In genomic region chr17:45724574-45724921, GRCm38 (mm10) we compare ENCODE assay signal across 11 mouse cellular contexts. TPM values are rescaled to one million over a fixed set of nuclear protein-coding genes. Genes with fewer than 3 reads are reported as not detected.
DNase-seq lines count a peak whose midpoint lies in the region; ATAC-seq and TF ChIP-seq lines count a peak whose summit lies in the region.
"Had no signal": no experiment of that assay in that cellular context is flagged by ENCODE, and none has a peak within 500 bp of the region (broad histone marks: within the 10 kb centered on the region; RNA-seq: fewer than 3 reads in every experiment).

No protein-coding gene starts in this region.

- WGBS in liver, embryonic 14.5 days (ENCODE audit: insufficient replicate concordance): 85% methylated on average over 10 of the region's 10 CpGs
- 86% methylated on average over 10 of the region's 10 CpGs for WGBS in liver, embryonic 11.5 days
- 89% methylated on average over 10 of the region's 10 CpGs for WGBS in forebrain, embryonic 11.5 days
- WGBS in hindbrain, embryonic 16.5 days: 83% methylated on average over 10 of the region's 10 CpGs
- WGBS in heart, embryonic 11.5 days (ENCODE audit: insufficient replicate concordance): 85% methylated on average over 10 of the region's 10 CpGs

- no peak for TF ChIP-seq CTCF in liver, embryonic 14.5 days (IDR thresholded peaks at IDR 0.05; ENCODE audit: low read depth)
- TF ChIP-seq CTCF in layer of hippocampus, adult 2 months (conservative IDR thresholded peaks at IDR 0.05): no peak; the same call in 1 of the 2 replicates

- peak overlapping the region; percentile 74 for H3K4me2 ChIP-seq in liver, embryonic 14.5 days (ENCODE audit: low read depth)
- H3K4me2 ChIP-seq in liver, embryonic 11.5 days: no peak overlapping the region; the same call in 1 of the 2 replicates
- no peak overlapping the region; the same call in 1 of the 2 replicates for H3K4me2 ChIP-seq in forebrain, embryonic 11.5 days (ENCODE audit: low read depth, low read length, severe bottlenecking)
- no peak overlapping the region for H3K4me2 ChIP-seq in hindbrain, embryonic 16.5 days (ENCODE audit: low read length)
- H3K4me2 ChIP-seq in myocyte (ENCODE audit: low read depth): no peak overlapping the region
- no peak overlapping the region for H3K4me2 ChIP-seq in heart, embryonic 11.5 days

- no peak overlapping the region for H3K4me3 ChIP-seq in liver, embryonic 14.5 days (ENCODE audit: insufficient read depth in 1 of 2, low read depth in 2 of 2, low read length in 2 of 2)
- no peak overlapping the region for H3K4me3 ChIP-seq in liver, embryonic 11.5 days (ENCODE audit: low read depth, low read length)
- no peak overlapping the region for H3K4me3 ChIP-seq in forebrain, embryonic 11.5 days (ENCODE audit: low read depth, low read length)
- H3K4me3 ChIP-seq in hindbrain, embryonic 16.5 days (ENCODE audit: low read length): no peak overlapping the region; the same call in 1 of the 2 replicates
- H3K4me3 ChIP-seq in myocyte: peak overlapping the region; percentile 26
- no peak overlapping the region for H3K4me3 ChIP-seq in layer of hippocampus, adult 2 months
- H3K4me3 ChIP-seq in heart, embryonic 11.5 days (ENCODE audit: low read depth, low read length): no peak overlapping the region; the same call in 1 of the 2 replicates

- H3K27ac ChIP-seq in liver, embryonic 14.5 days: no peak overlapping the region
- no peak overlapping the region for H3K27ac ChIP-seq in liver, embryonic 11.5 days (ENCODE audit: low read depth, low read length)
- H3K27ac ChIP-seq in forebrain, embryonic 11.5 days (ENCODE audit: low read depth, low read length): no peak overlapping the region
- peak overlapping the region; percentile 37; the same call in 1 of the 2 replicates for H3K27ac ChIP-seq in hindbrain, embryonic 16.5 days (ENCODE audit: low read depth, low read length)
- H3K27ac ChIP-seq in layer of hippocampus, adult 2 months: no peak overlapping the region
- H3K27ac ChIP-seq in heart, embryonic 11.5 days (ENCODE audit: low read depth, low read length): no peak overlapping the region

- TF ChIP-seq EP300 in liver, embryonic 14.5 days (IDR thresholded peaks at IDR 0.05; ENCODE audit: low read depth): no peak

- H3K9me3 ChIP-seq in liver, embryonic 14.5 days (ENCODE audit: control insufficient read depth, low read length): no peaks in the 10 kb centered on the region
- no peaks in the 10 kb centered on the region for H3K9me3 ChIP-seq in liver, embryonic 11.5 days (ENCODE audit: control insufficient read depth, low read length)
- H3K9me3 ChIP-seq in forebrain, embryonic 11.5 days (ENCODE audit: control insufficient read depth, low read length): no peaks in the 10 kb centered on the region
- H3K9me3 ChIP-seq in hindbrain, embryonic 16.5 days (ENCODE audit: control insufficient read depth, low read length): no peaks in the 10 kb centered on the region
- no peaks in the 10 kb centered on the region for H3K9me3 ChIP-seq in heart, embryonic 11.5 days (replicated peaks; ENCODE audit: control insufficient read depth, low read length)

- H3K79me2 ChIP-seq in myocyte (ENCODE audit: control insufficient read depth, insufficient read depth): no peaks in the 10 kb centered on the region

- TF ChIP-seq POLR2A in myocyte (IDR thresholded peaks at IDR 0.05; ENCODE audit: insufficient read length, low read depth): no peak

- no peaks in the 10 kb centered on the region; the same call in 1 of the 2 replicates for H3K27me3 ChIP-seq in liver, embryonic 14.5 days (ENCODE audit: control insufficient read depth, insufficient read depth, low read length)
- H3K27me3 ChIP-seq in liver, embryonic 11.5 days (replicated peaks; ENCODE audit: control insufficient read depth, insufficient read depth, low read length): no peaks in the 10 kb centered on the region; the same call in 1 of the 2 replicates
- no peaks in the 10 kb centered on the region for H3K27me3 ChIP-seq in forebrain, embryonic 11.5 days (ENCODE audit: control insufficient read depth, insufficient read depth, low read length)
- H3K27me3 ChIP-seq in hindbrain, embryonic 16.5 days (replicated peaks; ENCODE audit: control insufficient read depth, insufficient read depth, low read length): no peaks in the 10 kb centered on the region
- H3K27me3 ChIP-seq in myocyte (ENCODE audit: control insufficient read depth, insufficient read depth, insufficient read length): no peaks in the 10 kb centered on the region
- no peaks in the 10 kb centered on the region for H3K27me3 ChIP-seq in heart, embryonic 11.5 days (ENCODE audit: control insufficient read depth, insufficient read depth, low read length)

- peak overlapping the region; percentile 8 for H3ac ChIP-seq in myocyte (ENCODE audit: control insufficient read depth, insufficient read length)

- no peak for ATAC-seq in liver, embryonic 14.5 days (ENCODE audit: insufficient read depth)
- ATAC-seq in liver, embryonic 11.5 days (replicated peaks; ENCODE audit: low FRiP score): no peak
- peak; percentile 55 for ATAC-seq in forebrain, embryonic 11.5 days (replicated peaks; ENCODE audit: low FRiP score)
- ATAC-seq in hindbrain, embryonic 16.5 days: peak; percentile 34
- ATAC-seq in heart, embryonic 11.5 days (replicated peaks; ENCODE audit: insufficient number of reproducible peaks, low FRiP score, low TSS enrichment): no peak

- H3K4me1 ChIP-seq in liver, embryonic 14.5 days (replicated peaks; ENCODE audit: control insufficient read depth in 2 of 2, insufficient read depth in 2 of 2, low read length in 1 of 2): peaks cover 12 to 18% of the 10 kb centered on the region in 2 experiments
- peaks cover 19% of the 10 kb centered on the region for H3K4me1 ChIP-seq in liver, embryonic 11.5 days (replicated peaks; ENCODE audit: control insufficient read depth, insufficient read depth, low read length)
- H3K4me1 ChIP-seq in forebrain, embryonic 11.5 days (replicated peaks; ENCODE audit: control insufficient read depth, insufficient read depth, low read length): no peaks in the 10 kb centered on the region; the same call in 1 of the 2 replicates
- H3K4me1 ChIP-seq in hindbrain, embryonic 16.5 days (ENCODE audit: control insufficient read depth, insufficient read depth, low read depth, low read length): peaks cover 12% of the 10 kb centered on the region
- peaks cover 24% of the 10 kb centered on the region for H3K4me1 ChIP-seq in heart, embryonic 11.5 days (ENCODE audit: control insufficient read depth, insufficient read depth, low read length)

- DNase-seq in liver, embryonic 14.5 days (ENCODE audit: low read depth in 3 of 3, low spot score in 3 of 3): no peak
- no peak for DNase-seq in liver, embryonic 11.5 days (ENCODE audit: low spot score)
- no peak for DNase-seq in forebrain, embryonic 11.5 days (ENCODE audit: low spot score)
- no peak for DNase-seq in layer of hippocampus, adult 2 months (ENCODE audit: low spot score in 2 of 2)
- DNase-seq: thymus, adult 18-20 months had no signal

- H3K9ac ChIP-seq in liver, embryonic 14.5 days (replicated peaks): no peak overlapping the region
- no peak overlapping the region for H3K9ac ChIP-seq in liver, embryonic 11.5 days (ENCODE audit: low read depth, low read length)
- peak overlapping the region; percentile 76; the same call in 1 of the 2 replicates for H3K9ac ChIP-seq in forebrain, embryonic 11.5 days (ENCODE audit: low read length)
- H3K9ac ChIP-seq in hindbrain, embryonic 16.5 days (ENCODE audit: low read depth, low read length): no peak overlapping the region
- no peak overlapping the region; the same call in 1 of the 2 replicates for H3K9ac ChIP-seq in heart, embryonic 11.5 days (ENCODE audit: low read depth, low read length)

- no peaks in the 10 kb centered on the region for H3K36me3 ChIP-seq in liver, embryonic 14.5 days (replicated peaks; ENCODE audit: control insufficient read depth, insufficient read depth, low read depth)
- H3K36me3 ChIP-seq in liver, embryonic 11.5 days (ENCODE audit: control insufficient read depth, insufficient read depth, low read length): no peaks in the 10 kb centered on the region
- H3K36me3 ChIP-seq in forebrain, embryonic 11.5 days (ENCODE audit: control insufficient read depth, insufficient read depth, low read length): no peaks in the 10 kb centered on the region
- no peaks in the 10 kb centered on the region for H3K36me3 ChIP-seq in hindbrain, embryonic 16.5 days (ENCODE audit: control insufficient read depth, insufficient read depth, low read length)
- H3K36me3 ChIP-seq in myocyte (ENCODE audit: control insufficient read depth, insufficient read depth): no peaks in the 10 kb centered on the region
- H3K36me3 ChIP-seq in heart, embryonic 11.5 days (ENCODE audit: control insufficient read depth, insufficient read depth, low read length): no peaks in the 10 kb centered on the region

RNA-seq across cellular contexts. Expression of gene 1600014C23Rik, which starts 9.1 kb away (rescaled TPM):
- not detected in 2 replicates for polyA plus RNA-seq in liver, embryonic 14.5 days (2012; rRNA removed)
- not detected in 2 replicates for polyA plus RNA-seq in liver, embryonic 14.5 days (2014; fragmentation: Nextera tagmentation; extraction: Ambion mirVana)
- polyA plus RNA-seq in liver, embryonic 11.5 days (2014; fragmentation: Nextera tagmentation; extraction: Ambion mirVana): not detected in 2 replicates
- polyA plus RNA-seq in forebrain, embryonic 11.5 days (2014; fragmentation: Nextera tagmentation; extraction: Ambion mirVana): 0.55 and 0.99 TPM in 2 replicates
- polyA plus RNA-seq in hindbrain, embryonic 16.5 days (2015; fragmentation: Nextera tagmentation; extraction: Ambion mirVana): 0.66 TPM in 1 of 2 replicates, not detected in the other
- 0.17 TPM for polyA plus RNA-seq in myocyte (2012; fragmentation: generic; extraction: Trizol)
- not detected for total RNA-seq in layer of hippocampus, adult 2 months (2021)
- 0.48 and 0.80 TPM in 2 replicates for polyA plus RNA-seq in heart, embryonic 11.5 days (2014; fragmentation: Nextera tagmentation; extraction: Ambion mirVana)
- total RNA-seq: gastrocnemius, adult 18-20 months; heart, postnatal 10 days had no signal
- polyA plus RNA-seq: liver, embryonic 16.5 days had no signal

RNA-seq across cellular contexts. Expression of gene Tmem63b, which starts 37.8 kb away (rescaled TPM):
- polyA plus RNA-seq in liver, embryonic 14.5 days (2012; rRNA removed): 10.4 and 11.0 TPM in 2 replicates
- 4.1 and 5.4 TPM in 2 replicates for polyA plus RNA-seq in liver, embryonic 14.5 days (2014; fragmentation: Nextera tagmentation; extraction: Ambion mirVana)
- polyA plus RNA-seq in liver, embryonic 11.5 days (2014; fragmentation: Nextera tagmentation; extraction: Ambion mirVana): 16.0 and 18.0 TPM in 2 replicates
- 49.8 and 54.5 TPM in 2 replicates for polyA plus RNA-seq in forebrain, embryonic 11.5 days (2014; fragmentation: Nextera tagmentation; extraction: Ambion mirVana)
- 147 and 148 TPM in 2 replicates for polyA plus RNA-seq in hindbrain, embryonic 16.5 days (2015; fragmentation: Nextera tagmentation; extraction: Ambion mirVana)
- polyA plus RNA-seq in myocyte (2012; fragmentation: generic; extraction: Trizol): 58.4 TPM
- 100 to 1,000 TPM; 165 to 176 TPM for total RNA-seq in layer of hippocampus, adult 2 months (2021)
- polyA plus RNA-seq in heart, embryonic 11.5 days (2014; fragmentation: Nextera tagmentation; extraction: Ambion mirVana): 27.6 and 29.8 TPM in 2 replicates

RNA-seq across cellular contexts. Expression of gene Mrpl14, which starts 38.4 kb away (rescaled TPM):
- polyA plus RNA-seq in liver, embryonic 14.5 days (2012; rRNA removed): 60.8 and 82.6 TPM in 2 replicates
- polyA plus RNA-seq in liver, embryonic 14.5 days (2014; fragmentation: Nextera tagmentation; extraction: Ambion mirVana): 142 and 148 TPM in 2 replicates
- polyA plus RNA-seq in liver, embryonic 11.5 days (2014; fragmentation: Nextera tagmentation; extraction: Ambion mirVana): 192 and 194 TPM in 2 replicates
- polyA plus RNA-seq in forebrain, embryonic 11.5 days (2014; fragmentation: Nextera tagmentation; extraction: Ambion mirVana): 107 and 108 TPM in 2 replicates
- polyA plus RNA-seq in hindbrain, embryonic 16.5 days (2015; fragmentation: Nextera tagmentation; extraction: Ambion mirVana): 128 and 134 TPM in 2 replicates
- polyA plus RNA-seq in myocyte (2012; fragmentation: generic; extraction: Trizol): 276 TPM
- total RNA-seq in layer of hippocampus, adult 2 months (2021): 10 to 100 TPM; 34.8 to 43.5 TPM
- polyA plus RNA-seq in heart, embryonic 11.5 days (2014; fragmentation: Nextera tagmentation; extraction: Ambion mirVana): 131 and 135 TPM in 2 replicates

Comparison
In these comparisons a context has a peak if more than half of its experiments do, and no peak if none do; other contexts are left out.
1. ATAC-seq: peak in forebrain, embryonic 11.5 days (single experiment) and hindbrain, embryonic 16.5 days (single experiment); none in liver, embryonic 14.5 days (single experiment), liver, embryonic 11.5 days (single experiment) and heart, embryonic 11.5 days (single experiment).